Mouse (Mus musculus): ENCODE measurements around the gene Olfr1138. TPM values are rescaled to one million over a fixed set of nuclear protein-coding genes. Genes with fewer than 3 reads are reported as not detected.

Olfr1138 gene
- not detected in 2 replicates for polyA plus RNA-seq (2012; rRNA removed)

DNA sequence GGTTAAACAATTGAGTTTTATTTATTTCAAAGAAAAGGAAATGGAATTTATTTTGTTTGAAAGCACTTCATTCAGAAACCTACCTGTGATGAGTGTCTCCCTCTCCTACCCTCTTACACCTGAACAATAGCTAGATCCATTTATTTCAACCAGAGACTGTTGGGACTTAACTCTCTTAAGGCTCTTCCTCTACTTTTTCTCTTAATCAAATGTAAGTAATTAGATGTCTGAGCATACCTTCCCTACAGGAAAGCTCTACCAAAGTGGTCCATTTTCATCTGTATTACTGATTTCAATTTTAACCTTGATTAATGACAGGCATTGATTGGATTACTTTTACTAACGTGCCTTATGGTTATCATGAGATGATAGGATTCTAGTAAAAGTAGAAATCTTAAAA lies at the start of gene Olfr1138:
Gene Olfr1138 (minus strand): TSS at position 101 of the 400 bp plus-strand sequence.
- Histone ChIP-seq H3K36me3 (ENCODE audit: control insufficient read depth, insufficient read depth, low read length) (no peaks in the 10 kb centered on the region), H3K27me3 (ENCODE audit: control insufficient read depth, insufficient read depth, low read length) (no peaks in the 10 kb centered on the region), H3K27ac (ENCODE audit: control insufficient read depth, insufficient read depth, low read depth, low read length) (no peak within 1 kb of the TSS), H3K4me1 (ENCODE audit: control insufficient read depth, insufficient read depth, low read length) (no peaks in the 10 kb centered on the region), H3K4me3 (ENCODE audit: control insufficient read depth, low read depth, low read length) (no peak within 1 kb of the TSS)
- TF ChIP-seq CTCF (IDR thresholded peaks at IDR 0.05; ENCODE audit: control insufficient read depth, insufficient read depth, insufficient replicate concordance, low read depth, low read length) (no peak), POLR2A (IDR thresholded peaks at IDR 0.05; ENCODE audit: control insufficient read depth, low read depth, low read length) (no peak)

GRCm38 (mm10) chr2:87779183-87779582 lies 39.4 kb upstream of the Olfr1138 start, which contains the start of gene Olfr152:
Olfr152 (plus strand) TSS chr2:87779483.
- Histone ChIP-seq H3K4me1 (ENCODE audit: control insufficient read depth, insufficient read depth, low read length) (no peaks in the 10 kb centered on the region), H3K4me3 (ENCODE audit: control insufficient read depth, low read depth, low read length) (no peak within 1 kb of the TSS), H3K36me3 (ENCODE audit: control insufficient read depth, insufficient read depth, low read length) (no peaks in the 10 kb centered on the region), H3K27me3 (ENCODE audit: control insufficient read depth, insufficient read depth, low read length) (no peaks in the 10 kb centered on the region), H3K27ac (ENCODE audit: control insufficient read depth, insufficient read depth, low read depth, low read length) (no peak within 1 kb of the TSS)
- TF ChIP-seq CTCF (IDR thresholded peaks at IDR 0.05; ENCODE audit: control insufficient read depth, insufficient read depth, insufficient replicate concordance, low read depth, low read length) = no peak
- TF ChIP-seq POLR2A (IDR thresholded peaks at IDR 0.05; ENCODE audit: control insufficient read depth, low read depth, low read length) = no peak

- Histone ChIP-seq H3K4me1 (ENCODE audit: control insufficient read depth, insufficient read depth, low read length) (no peaks in the 10 kb centered on the region), H3K27me3 (ENCODE audit: control insufficient read depth, insufficient read depth, low read length) (no peaks in the 10 kb centered on the region), H3K27ac (ENCODE audit: control insufficient read depth, insufficient read depth, low read depth, low read length) (no peak overlapping the region), H3K4me3 (ENCODE audit: control insufficient read depth, low read depth, low read length) (no peak overlapping the region), H3K36me3 (ENCODE audit: control insufficient read depth, insufficient read depth, low read length) (no peaks in the 10 kb centered on the region)
- TF ChIP-seq POLR2A (IDR thresholded peaks at IDR 0.05; ENCODE audit: control insufficient read depth, low read depth, low read length) (no peak), CTCF (IDR thresholded peaks at IDR 0.05; ENCODE audit: control insufficient read depth, insufficient read depth, insufficient replicate concordance, low read depth, low read length) (no peak)
Measured at GRCm38 (mm10) chr2:87776143-87776542, 36.4 kb upstream of the Olfr1138 start.

GRCm38 (mm10) chr2:87753891-87754290 lies 14.1 kb upstream of the Olfr1138 start, which contains the start of gene Olfr1141:
Olfr1141 (minus strand) TSS chr2:87753991.
- TF ChIP-seq CTCF (IDR thresholded peaks at IDR 0.05; ENCODE audit: control insufficient read depth, insufficient read depth, insufficient replicate concordance, low read depth, low read length) = no peak
- TF ChIP-seq POLR2A (IDR thresholded peaks at IDR 0.05; ENCODE audit: control insufficient read depth, low read depth, low read length) = no peak
- Histone ChIP-seq H3K4me3 (ENCODE audit: control insufficient read depth, low read depth, low read length) (no peak within 1 kb of the TSS), H3K27ac (ENCODE audit: control insufficient read depth, insufficient read depth, low read depth, low read length) (no peak within 1 kb of the TSS), H3K36me3 (ENCODE audit: control insufficient read depth, insufficient read depth, low read length) (no peaks in the 10 kb centered on the region), H3K27me3 (ENCODE audit: control insufficient read depth, insufficient read depth, low read length) (no peaks in the 10 kb centered on the region), H3K4me1 (ENCODE audit: control insufficient read depth, insufficient read depth, low read length) (no peaks in the 10 kb centered on the region)

- Histone ChIP-seq H3K36me3 (ENCODE audit: control insufficient read depth, insufficient read depth, low read length) (no peaks in the 10 kb centered on the region), H3K4me3 (ENCODE audit: control insufficient read depth, low read depth, low read length) (no peak within 1 kb of the TSS), H3K27me3 (ENCODE audit: control insufficient read depth, insufficient read depth, low read length) (no peaks in the 10 kb centered on the region), H3K4me1 (ENCODE audit: control insufficient read depth, insufficient read depth, low read length) (no peaks in the 10 kb centered on the region), H3K27ac (ENCODE audit: control insufficient read depth, insufficient read depth, low read depth, low read length) (no peak within 1 kb of the TSS)
- TF ChIP-seq POLR2A (IDR thresholded peaks at IDR 0.05; ENCODE audit: control insufficient read depth, low read depth, low read length) (no peak), CTCF (IDR thresholded peaks at IDR 0.05; ENCODE audit: control insufficient read depth, insufficient read depth, insufficient replicate concordance, low read depth, low read length) (no peak)
Measured at GRCm38 (mm10) chr2:87743452-87743851, 3.7 kb upstream of the Olfr1138 start, which contains the start of gene Olfr1140. Olfr1140 (plus strand) TSS chr2:87743752.

- Histone ChIP-seq H3K36me3 (ENCODE audit: control insufficient read depth, insufficient read depth, low read length) (no peaks in the 10 kb centered on the region), H3K4me1 (ENCODE audit: control insufficient read depth, insufficient read depth, low read length) (no peaks in the 10 kb centered on the region), H3K4me3 (ENCODE audit: control insufficient read depth, low read depth, low read length) (no peak within 1 kb of the TSS), H3K27me3 (ENCODE audit: control insufficient read depth, insufficient read depth, low read length) (no peaks in the 10 kb centered on the region), H3K27ac (ENCODE audit: control insufficient read depth, insufficient read depth, low read depth, low read length) (no peak within 1 kb of the TSS)
- TF ChIP-seq CTCF (IDR thresholded peaks at IDR 0.05; ENCODE audit: control insufficient read depth, insufficient read depth, insufficient replicate concordance, low read depth, low read length) (no peak), POLR2A (IDR thresholded peaks at IDR 0.05; ENCODE audit: control insufficient read depth, low read depth, low read length) (no peak)
Measured at GRCm38 (mm10) chr2:87713079-87713478, 26.7 kb downstream of the Olfr1138 start, which contains the start of gene Olfr1137. Olfr1137 (minus strand) TSS chr2:87713179.

- H3K4me1 ChIP-seq (ENCODE audit: control insufficient read depth, insufficient read depth, low read length) = no peaks in the 10 kb centered on the region
- no peaks in the 10 kb centered on the region for H3K36me3 ChIP-seq (ENCODE audit: control insufficient read depth, insufficient read depth, low read length)
- no peaks in the 10 kb centered on the region for H3K27me3 ChIP-seq (ENCODE audit: control insufficient read depth, insufficient read depth, low read length)
- H3K4me3 ChIP-seq (ENCODE audit: control insufficient read depth, low read depth, low read length) = no peak within 1 kb of the TSS
- H3K27ac ChIP-seq (ENCODE audit: control insufficient read depth, insufficient read depth, low read depth, low read length) = no peak within 1 kb of the TSS
- TF ChIP-seq POLR2A (IDR thresholded peaks at IDR 0.05; ENCODE audit: control insufficient read depth, low read depth, low read length) = no peak
- TF ChIP-seq CTCF (IDR thresholded peaks at IDR 0.05; ENCODE audit: control insufficient read depth, insufficient read depth, insufficient replicate concordance, low read depth, low read length) = no peak
Measured at GRCm38 (mm10) chr2:87693847-87694246, 45.9 kb downstream of the Olfr1138 start, which contains the start of gene Olfr1136. Olfr1136 (minus strand) TSS chr2:87693947.

Other genes with a start within 250 kb of the Olfr1138 start
- gene Pramel7, start 242.9 kb downstream of the Olfr1138 start, polyA plus RNA-seq (2012; rRNA removed) = 0.13 and 0.21 TPM in 2 replicates
- gene Pramel6, start 233.4 kb downstream of the Olfr1138 start, polyA plus RNA-seq (2012; rRNA removed) = not detected in 2 replicates
- gene Olfr153, start 208.2 kb downstream of the Olfr1138 start, polyA plus RNA-seq (2012; rRNA removed) = 0.08 and 0.42 TPM in 2 replicates
- gene Olfr1128, start 194.4 kb downstream of the Olfr1138 start, polyA plus RNA-seq (2012; rRNA removed) = not detected in 2 replicates
- gene Olfr1129, start 166.1 kb downstream of the Olfr1138 start, polyA plus RNA-seq (2012; rRNA removed) = not detected in 2 replicates
- gene Olfr1130, start 133.8 kb downstream of the Olfr1138 start, polyA plus RNA-seq (2012; rRNA removed) = not detected in 2 replicates
- gene Olfr1131, start 112.9 kb downstream of the Olfr1138 start, polyA plus RNA-seq (2012; rRNA removed) = not detected in 2 replicates
- not detected in 2 replicates for gene Olfr1132, start 102.4 kb downstream of the Olfr1138 start, polyA plus RNA-seq (2012; rRNA removed)
- gene Olfr1133, start 92.6 kb downstream of the Olfr1138 start, polyA plus RNA-seq (2012; rRNA removed) = not detected in 2 replicates
- not detected in 2 replicates for gene Olfr1134, start 81.5 kb downstream of the Olfr1138 start, polyA plus RNA-seq (2012; rRNA removed)
- not detected in 2 replicates for gene Olfr1135, start 66.3 kb downstream of the Olfr1138 start, polyA plus RNA-seq (2012; rRNA removed)
- gene Olfr1136, start 46.0 kb downstream of the Olfr1138 start, polyA plus RNA-seq (2012; rRNA removed) = not detected in 2 replicates
- gene Olfr1137, start 26.8 kb downstream of the Olfr1138 start, polyA plus RNA-seq (2012; rRNA removed) = not detected in 2 replicates
- gene Olfr1140, start 3.8 kb upstream of the Olfr1138 start, polyA plus RNA-seq (2012; rRNA removed) = not detected in 2 replicates
- gene Olfr1141, start 14.0 kb upstream of the Olfr1138 start, polyA plus RNA-seq (2012; rRNA removed) = not detected in 2 replicates
- not detected in 2 replicates for gene Olfr152, start 39.5 kb upstream of the Olfr1138 start, polyA plus RNA-seq (2012; rRNA removed)
- not detected in 2 replicates for gene Olfr1143, start 60.6 kb upstream of the Olfr1138 start, polyA plus RNA-seq (2012; rRNA removed)
- gene Olfr1145, start 69.8 kb upstream of the Olfr1138 start, polyA plus RNA-seq (2012; rRNA removed) = not detected in 2 replicates
- not detected in 2 replicates for gene Olfr1148, start 90.6 kb upstream of the Olfr1138 start, polyA plus RNA-seq (2012; rRNA removed)
- gene Olfr1150-ps1, start 104.0 kb upstream of the Olfr1138 start, polyA plus RNA-seq (2012; rRNA removed) = not detected in 2 replicates
- gene Olfr1151, start 115.9 kb upstream of the Olfr1138 start, polyA plus RNA-seq (2012; rRNA removed) = not detected in 2 replicates
- not detected in 2 replicates for gene Olfr1152, start 126.5 kb upstream of the Olfr1138 start, polyA plus RNA-seq (2012; rRNA removed)
- not detected in 2 replicates for gene Olfr1153, start 155.0 kb upstream of the Olfr1138 start, polyA plus RNA-seq (2012; rRNA removed)
- not detected in 2 replicates for gene Olfr1154, start 165.2 kb upstream of the Olfr1138 start, polyA plus RNA-seq (2012; rRNA removed)
- gene Olfr1155, start 205.2 kb upstream of the Olfr1138 start, polyA plus RNA-seq (2012; rRNA removed) = not detected in 2 replicates
- gene Olfr1156, start 213.1 kb upstream of the Olfr1138 start, polyA plus RNA-seq (2012; rRNA removed) = not detected in 2 replicates
- not detected in 2 replicates for gene Olfr1157, start 228.3 kb upstream of the Olfr1138 start, polyA plus RNA-seq (2012; rRNA removed)
- not detected in 2 replicates for gene Olfr74, start 234.7 kb upstream of the Olfr1138 start, polyA plus RNA-seq (2012; rRNA removed)